Mouse (Mus musculus): Measurements from ENCODE around the gene Fmo6.

Gene Fmo6

DNA sequence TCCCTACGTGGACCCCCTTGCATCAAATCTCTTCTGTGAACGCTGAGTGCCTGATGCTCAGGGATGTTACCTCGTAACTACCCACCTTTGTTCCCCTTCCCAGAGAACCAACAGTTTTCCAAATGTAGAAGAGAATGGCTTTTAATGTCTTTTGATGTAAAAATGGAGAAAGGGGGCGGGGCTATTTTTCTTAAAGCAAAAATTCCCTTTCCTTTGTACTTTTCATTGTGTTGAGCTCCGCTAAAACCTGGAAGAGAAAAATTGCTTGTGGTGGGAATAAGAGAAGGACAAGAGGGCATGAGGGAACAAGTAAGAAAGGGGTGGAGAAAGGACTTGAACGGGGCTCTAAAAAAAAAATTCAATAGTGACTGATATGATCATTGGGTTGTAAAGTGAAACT lies at the start of gene Fmo6:
TSS of gene Fmo6 (minus strand) at position 101 of the 400 bp plus-strand sequence.
- DNase-seq (ENCODE audit: extremely low read depth, insufficient read length, low spot score), result no peak

DNA sequence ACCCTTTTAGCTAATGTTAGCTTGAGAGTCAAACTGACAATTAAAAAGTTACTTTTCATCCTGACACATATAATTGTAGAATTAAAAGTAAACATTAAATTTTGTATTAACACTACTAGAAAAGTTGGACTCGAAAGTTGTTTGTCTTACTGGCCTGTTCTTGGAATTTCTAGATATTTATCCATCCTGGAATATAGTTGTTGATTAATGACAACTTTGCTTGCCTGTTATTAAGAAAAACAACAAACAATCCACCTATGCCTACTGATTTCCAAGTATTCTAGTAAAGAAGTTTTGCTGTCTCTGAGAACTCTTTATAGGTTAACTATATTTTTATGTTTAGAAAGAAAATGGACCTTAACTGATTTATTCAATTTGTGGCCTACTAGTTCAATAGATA lies 49.5 kb upstream of the Fmo6 start:
- DNase-seq (ENCODE audit: extremely low read depth, insufficient read length, low spot score), result no peak

DNA sequence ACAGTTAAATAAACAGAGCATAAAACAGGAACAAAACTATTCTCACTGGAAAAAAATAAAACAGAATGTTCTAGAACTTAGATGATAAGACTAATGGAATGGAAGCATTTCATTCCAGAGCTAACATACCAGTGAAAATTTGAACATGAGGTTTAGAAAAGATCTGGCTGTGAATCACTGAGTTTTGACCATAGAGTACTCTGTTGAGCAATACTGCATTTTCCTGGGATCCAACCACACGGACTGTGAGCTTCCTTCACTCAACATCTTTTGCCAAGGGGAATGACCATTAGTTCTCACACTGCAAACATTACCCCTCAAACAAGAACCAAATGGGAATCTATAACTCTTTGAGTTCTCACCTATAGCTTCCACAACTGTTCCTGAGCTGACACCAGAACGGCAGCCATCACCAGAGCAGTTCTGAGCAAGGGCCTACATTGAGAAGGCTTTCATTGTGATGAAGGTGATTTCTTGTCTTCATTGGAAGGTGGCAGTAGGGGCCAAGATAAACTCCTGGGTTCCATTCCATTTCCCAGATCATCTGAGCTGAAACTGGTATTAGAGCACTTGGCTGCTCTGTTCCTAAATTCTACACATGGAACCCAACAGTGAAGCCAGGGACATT lies 48.9 kb upstream of the Fmo6 start:
- no peak for DNase-seq (ENCODE audit: extremely low read depth, insufficient read length, low spot score)

DNA sequence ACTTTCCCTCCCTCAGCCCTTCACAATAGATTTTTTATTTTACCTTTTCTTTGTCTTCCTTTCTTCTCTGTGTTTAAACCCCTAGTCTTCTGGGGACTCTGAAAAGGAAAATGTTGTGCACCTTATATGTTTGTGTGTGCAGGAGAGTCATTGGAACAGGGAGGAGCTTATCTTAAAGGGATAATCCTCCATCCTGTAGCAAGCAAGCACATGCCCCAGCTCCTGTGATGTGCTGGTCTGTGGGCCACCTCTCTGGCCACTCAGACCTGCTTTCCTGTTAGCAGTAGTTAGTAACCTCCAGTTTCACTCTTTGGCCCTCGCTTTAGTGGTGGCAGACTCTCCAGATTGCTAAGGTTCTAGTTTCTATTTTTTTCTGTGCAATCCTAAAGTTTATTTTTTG lies 47.1 kb upstream of the Fmo6 start, which contains the start of gene Fmo3:
TSS of gene Fmo3 (minus strand) at position 101 of the 400 bp plus-strand sequence.
- no peak for DNase-seq (ENCODE audit: extremely low read depth, insufficient read length, low spot score)

DNA sequence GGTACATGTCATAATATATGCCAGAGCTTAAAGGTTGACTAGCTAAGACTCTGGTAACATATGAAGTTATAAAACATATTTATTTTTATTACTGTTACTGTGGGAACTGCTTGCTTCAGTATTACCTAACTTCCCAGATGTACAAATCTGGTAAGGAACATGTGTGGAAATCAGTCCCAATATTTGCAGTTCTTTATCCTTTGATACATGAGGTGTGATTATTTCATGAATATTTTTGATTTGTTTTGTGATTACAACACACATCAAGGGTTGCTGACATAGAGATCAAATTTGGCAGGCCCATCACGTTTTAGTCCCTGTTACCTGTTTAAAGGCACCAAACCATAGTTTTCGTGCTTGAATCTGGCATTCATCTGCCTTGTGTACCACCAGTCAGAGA lies 26.2 kb upstream of the Fmo6 start:
- no peak for DNase-seq (ENCODE audit: extremely low read depth, insufficient read length, low spot score)

DNA sequence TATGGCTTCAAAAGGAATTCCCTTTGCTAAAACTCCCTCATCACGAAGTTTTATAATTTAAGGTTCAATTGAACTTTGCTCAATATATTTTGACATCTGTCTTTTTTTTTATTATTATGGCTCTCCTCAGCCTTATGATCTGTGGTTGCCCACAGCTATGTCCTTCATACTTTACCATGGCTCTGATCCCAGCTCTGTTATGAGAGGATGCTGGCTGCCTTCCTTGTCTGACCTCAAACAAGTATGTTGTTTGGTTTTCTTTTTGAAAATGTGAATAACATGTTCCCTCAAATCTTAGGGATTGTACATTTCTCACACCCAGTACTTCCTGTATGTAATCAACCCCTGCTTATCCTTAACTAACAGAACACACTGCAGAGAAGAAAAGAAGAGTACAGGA lies 20.1 kb upstream of the Fmo6 start:
- DNase-seq (ENCODE audit: extremely low read depth, insufficient read length, low spot score), result no peak

DNA sequence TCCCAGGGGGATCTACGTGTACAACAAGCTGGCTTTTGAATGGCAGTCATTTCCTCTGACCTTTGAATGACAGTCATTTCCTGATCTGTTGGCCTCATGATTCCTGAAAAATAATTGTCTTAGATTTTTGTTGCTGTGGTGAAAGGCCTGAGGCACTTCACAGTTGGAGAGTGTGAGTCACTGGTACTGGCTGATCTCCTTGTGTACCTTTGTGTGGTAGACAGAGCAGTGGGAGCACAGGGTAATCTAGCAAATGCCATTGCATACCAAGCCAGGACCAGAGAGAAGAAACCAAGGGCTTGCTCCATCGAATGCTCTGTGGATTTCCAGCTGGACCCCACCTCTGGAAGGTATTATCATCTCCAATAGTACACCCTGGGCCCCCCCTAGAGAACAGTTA lies 15.8 kb upstream of the Fmo6 start:
- no peak for DNase-seq (ENCODE audit: extremely low read depth, insufficient read length, low spot score)

DNA sequence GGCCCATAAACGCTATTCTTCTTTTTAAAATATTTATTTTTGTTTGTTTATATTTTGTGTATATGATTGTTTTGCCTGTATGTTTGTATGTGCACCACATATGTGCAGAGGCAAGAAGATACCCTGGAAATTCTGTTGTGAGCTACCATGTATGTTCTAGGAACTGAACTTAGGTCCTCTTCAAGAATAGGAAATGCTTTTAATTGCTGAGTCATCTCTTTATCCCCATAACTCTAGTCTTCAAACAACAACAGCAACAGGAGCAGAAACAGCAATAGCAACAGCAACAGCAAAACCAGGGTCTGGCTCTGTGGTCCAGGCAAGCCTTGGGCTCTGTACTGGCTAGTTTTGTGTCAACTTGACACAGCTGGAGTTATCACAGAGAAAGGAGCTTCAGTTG lies 12.4 kb upstream of the Fmo6 start:
- DNase-seq (ENCODE audit: extremely low read depth, insufficient read length, low spot score), result no peak

DNA sequence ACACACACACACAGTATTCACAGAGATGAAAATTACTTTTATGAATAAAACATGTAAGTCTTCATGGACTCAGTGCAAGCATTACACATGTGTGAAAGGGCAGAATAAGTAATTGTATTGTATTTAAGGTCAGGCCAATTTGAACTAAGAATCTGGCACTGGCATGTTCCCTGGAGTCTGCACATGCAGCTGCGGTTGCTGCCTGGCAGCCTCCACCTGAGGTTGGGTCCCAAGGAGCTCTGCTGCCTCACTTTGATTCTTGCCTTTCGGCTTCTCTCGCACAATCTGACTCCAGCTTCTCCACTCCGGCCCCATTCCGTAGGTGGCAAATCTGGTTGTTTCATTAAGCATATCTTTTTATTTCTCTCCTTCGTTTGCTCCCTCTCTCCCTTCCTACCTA lies 10.6 kb upstream of the Fmo6 start:
- no peak for DNase-seq (ENCODE audit: extremely low read depth, insufficient read length, low spot score)

DNA sequence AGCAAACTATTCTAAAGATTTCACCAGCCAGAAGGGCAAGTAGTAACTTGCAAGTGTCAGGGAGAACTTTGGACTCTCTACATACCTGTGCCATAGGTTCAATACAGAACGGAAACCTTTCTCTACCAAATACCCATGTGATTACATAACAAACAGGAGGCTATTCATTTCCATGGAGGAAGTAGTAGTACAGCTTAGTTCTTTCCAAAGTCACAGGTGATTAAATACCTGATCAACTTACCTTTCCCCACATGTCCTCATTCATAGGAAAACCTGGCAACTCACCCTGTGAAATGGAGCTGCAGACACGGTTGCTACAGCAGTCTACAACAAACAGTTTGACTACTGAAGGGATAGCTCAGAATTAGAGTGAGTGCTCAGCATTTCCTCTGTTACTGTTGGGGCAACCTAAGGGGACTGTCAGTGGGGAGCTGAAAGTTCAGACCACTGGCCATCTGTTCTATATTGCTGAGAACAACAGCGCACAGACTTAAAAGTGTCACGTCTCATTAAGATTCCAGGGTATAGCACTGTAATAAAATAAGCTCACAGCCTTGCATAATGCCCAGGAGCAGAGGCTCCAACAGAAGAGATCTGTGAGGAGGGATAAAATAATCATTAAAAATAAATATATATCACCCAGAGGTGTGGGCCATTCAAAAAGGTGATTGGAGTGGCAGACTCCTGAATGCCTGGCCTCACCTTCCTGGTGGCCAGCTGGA lies 9.7 kb upstream of the Fmo6 start:
- DNase-seq (ENCODE audit: extremely low read depth, insufficient read length, low spot score), result no peak

DNA sequence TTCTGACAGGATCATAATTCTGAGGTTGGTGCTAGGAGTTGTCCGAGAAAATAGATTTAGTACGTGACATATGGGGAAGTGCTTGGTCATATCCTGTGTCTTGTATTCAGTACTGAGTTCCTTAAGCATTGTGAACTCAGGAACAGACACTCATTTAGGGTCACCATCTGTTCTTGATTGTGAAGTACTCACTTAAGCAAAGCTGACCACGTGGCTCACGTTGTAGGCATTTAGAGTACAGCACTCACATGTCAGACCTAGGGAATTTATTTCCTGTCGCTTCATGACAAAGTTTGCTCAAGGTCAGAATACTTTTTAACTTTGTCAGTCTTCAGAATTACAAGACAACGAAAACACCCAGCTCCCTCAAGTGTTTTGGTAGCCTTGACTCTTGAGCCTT lies 6.4 kb upstream of the Fmo6 start:
- DNase-seq (ENCODE audit: extremely low read depth, insufficient read length, low spot score), result no peak

DNA sequence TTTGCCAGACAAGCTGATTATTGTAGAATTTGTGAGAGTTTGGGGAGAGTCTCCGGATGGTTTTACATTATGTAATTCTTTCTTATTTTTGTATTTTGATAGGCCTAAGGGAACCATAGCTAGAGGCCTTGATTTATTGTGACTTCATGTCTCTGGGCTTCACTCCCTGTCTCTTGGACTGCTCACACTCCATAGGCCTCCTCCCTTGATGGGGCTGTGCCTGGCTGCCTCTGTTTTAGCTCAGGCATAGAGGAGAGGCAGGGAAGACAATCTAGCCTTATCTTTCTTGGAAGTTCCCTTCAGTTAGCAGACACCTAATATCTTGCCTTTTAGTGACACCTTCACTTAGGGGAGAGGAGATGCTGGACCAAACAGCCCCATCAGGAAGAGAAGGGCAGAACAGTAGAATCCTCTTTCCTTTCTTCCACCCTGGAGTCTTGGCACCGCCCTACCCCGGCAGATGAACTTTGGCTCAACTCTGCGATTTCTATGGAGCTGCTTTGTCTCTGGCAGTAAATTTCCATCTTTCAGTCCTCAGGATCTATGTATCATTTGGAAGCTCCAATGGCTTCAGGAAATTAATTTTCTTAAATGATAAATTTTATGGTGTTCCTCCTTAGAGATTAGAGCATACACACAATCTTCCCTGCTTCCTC lies 1.5 kb upstream of the Fmo6 start:
- DNase-seq (ENCODE audit: extremely low read depth, insufficient read length, low spot score), result no peak

DNA sequence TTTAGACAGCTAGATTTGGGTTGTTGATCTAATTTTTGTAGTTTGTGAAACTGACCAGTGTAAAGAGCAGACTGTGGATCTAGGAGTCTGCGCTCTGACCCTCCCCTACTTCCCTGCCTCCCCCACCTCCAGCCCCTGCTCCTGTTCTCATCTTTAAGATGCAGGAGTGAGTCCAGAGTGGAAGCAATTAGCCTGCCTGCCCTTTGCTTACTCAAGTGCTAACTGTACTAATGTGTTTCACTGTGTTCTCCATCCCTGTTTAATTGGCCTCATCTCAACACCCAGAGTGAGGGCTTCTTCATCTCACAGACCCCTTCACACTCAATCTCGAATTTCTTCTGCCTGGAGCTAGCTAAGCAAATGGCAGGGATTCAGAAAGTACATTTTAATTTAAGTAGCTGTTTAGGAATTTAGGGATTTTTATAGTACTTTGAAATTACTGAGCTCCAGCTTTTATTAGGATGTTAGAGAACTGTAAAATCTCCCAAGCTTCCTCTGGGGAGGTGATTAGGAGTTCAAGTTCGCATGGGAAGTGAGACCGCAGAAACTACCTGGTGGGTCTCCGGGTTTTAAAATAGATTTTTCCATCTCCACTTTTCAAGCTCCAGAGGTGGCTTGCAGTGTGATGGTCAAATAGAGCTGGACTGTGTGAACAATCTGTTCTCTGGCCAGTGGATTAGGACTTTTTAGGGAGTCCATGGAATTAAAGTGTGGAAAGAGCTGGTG lies 818 bp upstream of the Fmo6 start:
- DNase-seq (ENCODE audit: extremely low read depth, insufficient read length, low spot score), result no peak

DNA sequence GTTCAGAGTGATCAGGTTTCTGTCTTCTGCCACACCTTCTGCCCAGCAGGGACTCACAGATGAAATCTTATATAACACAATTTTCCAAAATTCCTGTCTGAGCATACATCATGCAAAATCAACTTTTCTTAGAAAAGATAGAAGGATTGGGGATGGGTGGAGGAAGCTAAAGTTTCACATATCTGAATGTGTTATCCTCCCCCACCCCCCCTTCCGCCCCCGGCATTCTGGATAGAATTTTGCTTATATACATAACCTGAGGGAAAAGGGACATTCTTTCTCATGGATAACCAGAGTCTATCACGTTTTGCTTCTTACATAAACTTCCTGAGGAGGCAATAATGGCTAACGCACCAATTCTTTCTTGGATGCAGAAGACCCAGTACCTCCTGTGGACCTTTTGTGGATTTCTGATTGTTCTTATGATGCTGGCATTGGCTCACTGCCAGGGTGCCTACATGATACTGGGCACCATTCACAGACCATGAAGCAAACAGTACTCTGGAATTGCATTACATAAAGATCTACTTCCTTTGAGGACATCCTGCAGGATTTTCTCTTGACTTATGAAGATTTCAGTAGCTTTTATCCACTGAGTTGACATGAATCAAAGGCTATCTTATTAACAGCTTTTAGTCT lies 2.8 kb downstream of the Fmo6 start:
- DNase-seq (ENCODE audit: extremely low read depth, insufficient read length, low spot score), result no peak

DNA sequence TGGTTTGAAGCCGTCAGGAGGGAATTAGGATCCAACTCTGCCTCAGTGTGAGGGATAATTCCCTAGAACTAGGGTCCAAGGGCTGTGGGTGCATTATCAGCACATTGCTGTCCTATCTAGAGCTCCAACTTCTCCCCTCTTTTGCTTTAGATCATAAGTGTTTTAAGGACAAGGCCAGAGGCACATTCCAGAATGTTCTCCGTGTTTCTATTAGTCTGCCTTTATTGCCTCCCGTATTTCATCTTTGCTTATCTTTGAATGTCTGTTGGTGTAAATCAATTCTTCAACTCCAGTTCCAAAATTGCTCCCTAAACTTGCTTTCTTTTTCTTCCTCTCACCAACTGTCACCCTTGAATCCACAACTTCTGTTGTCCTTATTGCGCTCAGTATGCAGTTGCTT lies 4.9 kb downstream of the Fmo6 start:
- no peak for DNase-seq (ENCODE audit: extremely low read depth, insufficient read length, low spot score)

DNA sequence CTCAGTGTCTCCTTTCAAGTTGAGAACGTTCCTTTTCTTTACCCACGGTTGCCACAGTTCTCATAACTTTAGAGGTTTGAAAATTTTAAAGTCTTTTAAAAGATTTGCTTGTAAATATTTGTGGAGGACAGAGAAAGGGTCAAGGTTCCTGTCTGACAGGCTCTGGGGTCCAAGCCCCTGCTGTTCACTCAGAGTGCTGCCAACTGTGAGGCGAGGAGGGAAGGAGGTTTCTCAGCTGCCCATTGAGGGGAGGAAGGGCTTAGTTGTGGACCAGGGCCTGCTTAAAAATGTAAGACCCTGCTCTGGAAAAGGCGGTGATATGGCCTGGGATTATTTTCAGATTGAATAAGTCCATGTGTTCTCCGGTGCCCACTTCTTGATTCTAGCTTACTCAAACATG lies 5.4 kb downstream of the Fmo6 start:
- no peak for DNase-seq (ENCODE audit: extremely low read depth, insufficient read length, low spot score)

DNA sequence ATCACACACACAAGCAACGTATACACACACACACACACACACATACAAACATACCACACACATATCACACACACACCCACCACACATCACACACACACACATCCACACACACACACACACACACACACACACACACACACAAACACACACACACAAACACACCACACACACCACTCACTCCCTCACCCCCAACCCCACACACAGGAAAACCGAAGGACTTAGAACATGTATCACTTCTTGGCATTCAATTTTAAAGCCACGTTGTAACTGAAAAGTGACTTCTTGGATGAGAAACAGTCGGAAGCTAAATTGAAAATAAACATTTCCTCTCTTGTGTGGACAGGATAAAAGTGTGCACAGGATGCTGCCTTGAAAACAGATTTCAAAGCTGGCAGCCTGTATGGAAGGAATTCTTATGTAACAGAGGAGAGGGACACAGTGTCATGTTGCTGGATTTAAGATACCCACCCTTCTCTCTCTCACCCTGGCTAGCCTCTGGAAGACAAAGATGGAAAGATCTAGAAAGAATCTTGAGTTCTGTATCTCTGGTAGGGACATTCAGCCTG lies 5.9 kb downstream of the Fmo6 start:
- DNase-seq (ENCODE audit: extremely low read depth, insufficient read length, low spot score), result no peak

DNA sequence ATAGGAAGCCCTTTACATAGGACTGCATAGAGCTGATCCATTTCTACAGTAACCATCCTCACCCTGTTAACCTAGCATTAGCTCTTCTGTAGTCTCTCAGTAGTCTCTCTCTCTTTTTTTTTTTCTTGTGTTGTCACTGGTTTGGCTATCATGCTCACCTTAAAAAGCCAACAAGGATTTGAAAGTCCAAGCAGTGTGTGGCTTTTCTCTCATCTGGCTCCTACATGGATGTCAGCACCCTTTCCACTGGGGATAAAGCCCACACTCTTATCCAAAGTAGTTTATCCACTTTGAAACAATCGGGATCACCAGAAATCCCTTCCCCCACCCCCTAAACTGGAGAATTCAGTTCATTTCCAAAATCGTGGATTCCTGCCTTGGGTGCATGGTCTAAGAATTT lies 6.7 kb downstream of the Fmo6 start:
- DNase-seq (ENCODE audit: extremely low read depth, insufficient read length, low spot score), result no peak

DNA sequence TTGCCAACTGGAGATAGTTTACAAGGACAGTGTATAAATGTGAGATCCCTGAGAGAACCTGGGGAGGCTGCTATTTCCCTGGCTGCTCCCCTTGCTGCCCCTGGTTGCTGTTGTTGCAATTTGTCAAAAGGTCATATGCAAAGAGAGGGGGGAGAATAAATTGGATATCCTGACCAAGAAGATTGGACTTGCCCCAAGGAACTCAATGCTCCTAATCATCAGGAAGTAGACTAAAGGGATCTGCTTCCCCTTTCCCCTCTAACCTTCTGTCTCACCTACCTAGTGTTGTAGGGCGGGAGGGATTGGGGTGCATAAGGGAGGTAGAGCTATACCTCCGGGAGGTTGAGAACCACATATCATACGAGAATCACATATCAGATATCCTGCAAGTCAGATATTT lies 8.2 kb downstream of the Fmo6 start:
- DNase-seq (ENCODE audit: extremely low read depth, insufficient read length, low spot score), result no peak

DNA sequence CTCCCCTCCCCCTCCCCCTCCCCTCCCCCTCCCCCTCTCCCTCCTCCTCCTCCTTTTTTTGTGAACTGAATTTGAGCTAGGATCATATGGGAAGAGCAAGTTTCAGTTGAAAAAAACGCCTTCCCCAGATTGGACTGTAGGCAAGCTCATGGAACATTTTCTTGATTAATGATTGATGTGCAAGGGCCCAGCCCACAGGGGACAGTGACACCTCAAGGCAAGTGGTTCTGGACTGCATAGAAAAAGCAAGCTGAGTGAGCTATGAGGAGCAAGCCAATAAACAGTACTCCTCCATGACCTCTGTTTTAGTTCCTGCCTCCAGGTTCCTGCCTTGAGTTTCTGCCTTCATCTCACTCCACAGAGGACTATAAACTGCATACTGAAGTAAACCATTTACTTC lies 12.2 kb downstream of the Fmo6 start:
- no peak for DNase-seq (ENCODE audit: extremely low read depth, insufficient read length, low spot score)

DNA sequence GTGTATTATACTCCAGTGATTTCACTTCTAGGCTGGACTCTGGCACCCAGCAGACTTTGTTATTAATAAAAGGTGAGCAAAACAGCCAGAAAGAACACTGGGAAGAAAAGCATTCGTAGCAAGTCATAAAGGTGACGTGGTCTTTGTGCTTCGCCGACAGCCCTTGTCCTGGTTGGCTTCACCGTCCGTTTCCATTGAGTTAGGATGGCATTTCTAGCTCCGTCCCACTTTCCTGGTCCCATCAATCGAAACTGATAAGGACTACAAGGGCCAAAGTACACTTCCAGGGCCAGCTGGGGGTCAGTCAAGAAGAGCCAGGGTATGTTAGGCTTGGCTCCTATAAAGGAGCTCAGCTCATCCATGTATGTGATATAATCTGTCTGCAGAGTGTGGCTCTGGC lies 20.7 kb downstream of the Fmo6 start:
- no peak for DNase-seq (ENCODE audit: extremely low read depth, insufficient read length, low spot score)
